Mouse (Mus musculus) neural tube, embryonic 11.5 days (tissue): Measurements from ENCODE around the gene Fstl1. TPM values are rescaled to one million over a fixed set of nuclear protein-coding genes. Genes with fewer than 3 reads are reported as not detected.

Experiments used
- ATAC-seq: fragments of 200-750 bp; cut with Nextera tagmentation; 2 replicates; pipeline ENCODE4 v1.8.0; 2017; ENCODE audit warnings: moderate number of reproducible peaks, mild to moderate bottlenecking, moderate TSS enrichment, moderate library complexity; ENCODE audit not compliant: insufficient read depth, low FRiP score, low TSS enrichment
- DNase-seq: peaks from one replicate; pipeline ENCODE4 v3.0.0-alpha.2; 2015; ENCODE audit warnings: low spot score
- H3K27ac ChIP-seq: fragments of 300-500 bp; sonication (generic); 2 replicates; pipeline ENCODE4 v1.5.1; 2014; ENCODE audit warnings: low read depth, mild to moderate bottlenecking, low read length
- H3K27me3 ChIP-seq: fragments of 300-500 bp; sonication (generic); 2 replicates; pipeline ENCODE4 v1.6.1; 2014; ENCODE audit warnings: mild to moderate bottlenecking, low read length, mixed read lengths; ENCODE audit not compliant: control insufficient read depth, insufficient read depth
- H3K36me3 ChIP-seq: fragments of 300-500 bp; sonication (generic); 2 replicates; pipeline ENCODE4 v1.6.1; 2014; ENCODE audit warnings: mild to moderate bottlenecking, low read length, moderate library complexity, mixed read lengths; ENCODE audit not compliant: control insufficient read depth, insufficient read depth
- H3K4me1 ChIP-seq: fragments of 300-500 bp; sonication (generic); 2 replicates; pipeline ENCODE4 v1.6.1; 2014; ENCODE audit warnings: low read length, mixed read lengths; ENCODE audit not compliant: control insufficient read depth, insufficient read depth
- H3K4me2 ChIP-seq: fragments of 300-500 bp; sonication (generic); 2 replicates; pipeline ENCODE4 v1.6.1; 2014; ENCODE audit warnings: low read depth, mild to moderate bottlenecking, moderate library complexity
- H3K4me3 ChIP-seq: fragments of 300-500 bp; sonication (generic); 2 replicates; pipeline ENCODE4 v1.5.1; 2014; ENCODE audit warnings: low read depth, low read length
- H3K9ac ChIP-seq: fragments of 300-500 bp; sonication (generic); 2 replicates; pipeline ENCODE4 v1.6.1; 2014; ENCODE audit warnings: mild to moderate bottlenecking, low read length
- H3K9me3 ChIP-seq: fragments of 300-500 bp; sonication (generic); 2 replicates; pipeline ENCODE4 v1.6.1; 2016; ENCODE audit warnings: low read length; ENCODE audit not compliant: control insufficient read depth
- WGBS: fragments of 180-500 bp; shearing (Covaris S2); extraction: QIAGEN DNeasy Blood & Tissue Kit; methylation state at CpG from one replicate; pipeline ENCODE4 v1.1.7; 2014; 5-methylcytosine and 5-hydroxymethylcytosine counted together
- polyA plus RNA-seq: library from polyadenylated mRNA; unstranded; fragments of >200 nt; fragmentation: Nextera tagmentation; extraction: Ambion mirVana; gene quantifications from 2 replicates; pipeline ENCODE4 v1.2.1, GENCODE M21; 2014

Fstl1 gene
- polyA plus RNA-seq, 1 experiment from 2014 or later, result 204 TPM

- ATAC-seq (no peak), DNase-seq (no peak)
- H3K27me3 ChIP-seq, result no peaks in the 10 kb centered on the region
- no peak overlapping the region for H3K4me2 ChIP-seq
- no peak overlapping the region for H3K27ac ChIP-seq
- H3K9me3 ChIP-seq, result no peaks in the 10 kb centered on the region
- 98% methylated on average over 3 of the region's 3 CpGs for WGBS
- no peaks in the 10 kb centered on the region for H3K4me1 ChIP-seq
- no peak overlapping the region for H3K9ac ChIP-seq
- no peak overlapping the region for H3K4me3 ChIP-seq
- peaks cover 6% of the 10 kb centered on the region for H3K36me3 ChIP-seq
These were observed 100.7 kb downstream of the Fstl1 start for GRCm38 (mm10) chr16:37877406-37877805.

DNA sequence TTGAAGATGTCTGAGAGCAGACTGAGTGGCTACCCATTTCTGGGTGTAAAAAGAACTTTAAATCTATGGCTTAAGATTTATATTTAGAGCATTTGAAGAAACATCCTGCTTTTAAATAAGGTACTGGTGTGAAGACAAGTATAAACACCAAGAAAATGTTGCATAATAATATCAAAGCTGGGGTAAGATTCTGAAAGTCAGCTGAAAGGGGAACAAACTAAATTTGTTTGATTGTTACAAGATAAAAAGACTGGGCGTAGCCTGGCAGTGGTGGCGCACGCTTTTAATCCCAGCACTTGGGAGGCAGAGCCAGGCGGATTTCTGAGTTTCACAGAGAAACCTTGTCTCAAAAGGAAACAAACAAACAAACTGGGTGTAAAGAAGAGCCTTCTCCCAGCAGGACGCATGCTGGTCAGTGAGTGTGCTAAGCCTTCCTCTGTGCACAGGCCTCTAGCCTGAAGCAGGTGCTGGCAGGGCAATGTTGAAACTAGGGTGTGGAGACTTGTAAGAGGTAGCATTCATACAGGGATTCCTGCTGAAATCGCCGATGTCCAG is 102.4 kb downstream of the Fstl1 start:
- Histone ChIP-seq H3K9me3 (no peaks in the 10 kb centered on the region), H3K4me2 (no peak overlapping the region), H3K4me3 (no peak overlapping the region), H3K27me3 (no peaks in the 10 kb centered on the region), H3K9ac (no peak overlapping the region), H3K27ac (no peak overlapping the region), H3K4me1 (no peaks in the 10 kb centered on the region), H3K36me3 (peaks cover 14% of the 10 kb centered on the region)
- ATAC-seq (no peak), DNase-seq (no peak)
- WGBS, result 95% methylated on average over 7 of the region's 7 CpGs

- H3K27ac ChIP-seq, result no peak overlapping the region
- H3K4me3 ChIP-seq, result no peak overlapping the region
- DNase-seq (no peak), ATAC-seq (no peak)
- no peaks in the 10 kb centered on the region for H3K27me3 ChIP-seq
- no peak overlapping the region for H3K4me2 ChIP-seq
- H3K36me3 ChIP-seq, result peaks cover 14% of the 10 kb centered on the region
- WGBS, result 97% methylated on average over 4 of the region's 4 CpGs
- H3K4me1 ChIP-seq, result no peaks in the 10 kb centered on the region
- H3K9ac ChIP-seq, result no peak overlapping the region
- no peaks in the 10 kb centered on the region for H3K9me3 ChIP-seq
These were observed 103.2 kb downstream of the Fstl1 start for GRCm38 (mm10) chr16:37879750-37880419.

DNA sequence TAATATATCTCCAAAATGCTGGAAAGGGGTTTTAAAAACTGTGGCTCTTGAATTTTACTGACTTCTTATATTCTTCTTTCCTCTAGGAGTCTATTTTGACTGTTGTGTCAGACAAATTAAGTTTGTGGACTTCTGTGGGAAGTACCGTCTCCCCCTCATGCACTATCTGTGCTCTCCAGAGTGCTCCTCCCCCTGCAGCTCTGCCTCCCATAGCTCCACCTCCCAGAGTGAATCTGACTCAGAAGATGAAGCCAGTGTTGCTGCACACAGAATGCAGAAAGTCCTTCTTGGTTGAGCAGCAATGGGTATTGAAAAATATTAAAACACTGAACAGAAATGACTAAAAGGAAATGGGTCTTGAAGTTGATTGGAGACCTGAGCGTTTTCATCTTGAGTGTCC is 104.5 kb downstream of the Fstl1 start:
- H3K4me3 ChIP-seq, result no peak overlapping the region
- no peak for DNase-seq
- no peak for ATAC-seq
- no peaks in the 10 kb centered on the region for H3K27me3 ChIP-seq
- H3K36me3 ChIP-seq, result peaks cover 14% of the 10 kb centered on the region
- no peaks in the 10 kb centered on the region for H3K9me3 ChIP-seq
- H3K27ac ChIP-seq, result no peak overlapping the region
- no peak overlapping the region for H3K9ac ChIP-seq
- no peak overlapping the region for H3K4me2 ChIP-seq
- WGBS, result 94% methylated on average over 2 of the region's 2 CpGs
- H3K4me1 ChIP-seq, result no peaks in the 10 kb centered on the region

Other genes with a start within 250 kb of the Fstl1 start
- 47.3 and 55.3 TPM in 2 replicates for gene Gtf2e1, start 237.1 kb upstream of the Fstl1 start, polyA plus RNA-seq
- 39.6 and 40.7 TPM in 2 replicates for gene Rabl3, start 237.0 kb upstream of the Fstl1 start, polyA plus RNA-seq
- 0.32 and 0.42 TPM in 2 replicates for gene Hgd, start 196.7 kb upstream of the Fstl1 start, polyA plus RNA-seq
- gene Ndufb4, start 122.4 kb upstream of the Fstl1 start, polyA plus RNA-seq, result 46.2 and 50.1 TPM in 2 replicates
- gene Gm36028, start 84.3 kb downstream of the Fstl1 start, polyA plus RNA-seq, result not detected in 2 replicates
- gene Lrrc58, start 91.5 kb downstream of the Fstl1 start, polyA plus RNA-seq, result 59.9 and 60.8 TPM in 2 replicates
- 7.1 and 7.8 TPM in 2 replicates for gene Gpr156, start 139.6 kb downstream of the Fstl1 start, polyA plus RNA-seq